Mouse (Mus musculus) spleen, postnatal 4 days (tissue): ENCODE results near the gene Slc46a3.
A peak's percentile ranks its signal among the peaks of the same experiment; 100 is the strongest.

Experiments used
- DNase-seq, 2 experiments: peaks; one replicate each; pipeline ENCODE4 v3.0.0; 2022; ENCODE audit warnings: low spot score in 2 of 2

The Slc46a3 gene

DNA sequence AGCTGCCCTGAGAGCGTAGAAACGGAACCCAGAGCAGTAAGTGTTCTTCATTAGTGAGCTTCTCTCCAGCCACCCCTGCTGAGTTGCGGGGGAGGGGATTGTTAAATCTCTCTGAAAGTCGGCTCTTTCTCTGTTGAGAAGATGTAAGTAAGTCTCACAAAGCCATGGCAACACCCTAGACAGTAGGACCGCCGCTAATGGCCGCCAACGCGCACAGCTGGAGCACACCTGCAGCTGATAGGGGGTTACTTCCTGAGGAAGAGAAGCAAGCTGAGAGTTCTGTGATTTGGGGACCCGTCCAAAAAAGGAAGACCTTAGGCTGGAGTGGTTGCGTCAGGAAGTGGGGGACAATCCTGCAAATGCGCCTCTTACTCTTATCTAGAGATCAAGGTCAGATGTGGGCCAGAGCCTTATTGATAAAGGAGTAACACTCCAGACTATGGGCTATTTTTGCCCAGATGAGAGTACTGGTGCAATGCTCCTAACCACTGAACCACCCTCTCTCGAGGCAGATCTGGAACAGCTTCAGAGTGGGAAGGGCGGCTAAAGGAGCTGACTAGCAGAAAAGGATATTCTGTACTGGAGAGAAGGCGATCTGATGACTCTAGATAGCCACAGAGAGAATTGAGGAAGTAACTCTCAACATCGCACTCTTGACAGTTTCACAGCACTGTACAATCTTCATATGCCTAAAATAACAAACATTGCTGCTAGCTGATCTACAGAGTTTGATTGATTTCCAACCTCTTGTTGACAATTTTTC, 1.0 kb upstream of the Slc46a3 start:
- peak; percentile 42 to 72 for DNase-seq

DNA sequence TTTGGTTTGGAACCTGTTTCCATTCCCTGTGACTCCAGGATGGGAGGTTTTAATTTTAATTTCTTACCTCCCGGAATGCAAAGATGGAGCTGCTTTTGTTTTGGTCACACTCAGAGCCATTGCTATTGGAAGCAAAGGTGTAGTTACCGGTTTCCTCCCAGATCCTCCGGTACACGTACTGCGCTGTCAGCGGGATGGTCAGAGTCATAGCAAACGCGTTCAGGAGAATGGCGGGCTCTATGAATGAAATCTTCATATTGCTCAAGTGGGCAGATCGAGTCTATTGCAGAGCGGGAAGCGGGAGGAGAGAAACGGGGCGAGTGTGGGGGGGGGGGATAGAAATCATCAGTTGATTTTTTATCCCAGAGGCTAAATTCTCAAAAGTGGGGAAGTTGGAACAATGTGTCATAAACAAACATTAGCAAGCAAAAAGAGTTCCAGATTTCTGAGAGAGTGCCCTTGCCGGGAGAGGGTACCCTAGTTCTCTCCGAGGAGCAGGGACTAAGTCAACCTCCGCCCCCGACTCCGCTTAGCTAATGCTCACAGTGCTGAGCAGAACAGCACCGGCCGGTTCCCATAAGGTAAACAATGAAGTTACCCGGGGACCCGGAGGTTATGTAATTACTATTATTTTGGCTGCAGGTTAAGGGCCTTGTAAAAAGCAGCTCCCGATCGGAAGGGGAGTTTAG, 705 bp downstream of the Slc46a3 start:
- DNase-seq = peak; percentile 38 to 74

DNA sequence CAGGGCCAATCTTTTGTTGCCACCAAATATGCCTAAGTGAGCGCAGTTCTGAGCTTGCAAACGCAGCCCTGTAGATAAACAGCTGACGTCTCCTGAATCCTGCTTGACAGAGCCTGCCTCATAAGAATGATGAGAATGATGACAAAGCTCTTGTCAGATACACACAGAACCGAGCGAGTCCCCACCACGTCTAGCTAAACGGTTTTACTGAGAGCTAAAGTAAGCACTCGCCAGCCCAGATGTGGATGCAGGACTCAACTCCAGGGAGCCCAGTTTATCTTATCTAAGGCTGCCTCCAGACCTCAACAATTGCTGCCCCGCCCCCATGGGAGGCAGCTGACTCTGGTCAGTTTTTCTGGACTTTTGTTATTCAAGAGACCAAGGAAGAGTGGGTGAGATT, 1.5 kb downstream of the Slc46a3 start:
- DNase-seq = peak in 1 of 2 experiments; percentile 39

DNA sequence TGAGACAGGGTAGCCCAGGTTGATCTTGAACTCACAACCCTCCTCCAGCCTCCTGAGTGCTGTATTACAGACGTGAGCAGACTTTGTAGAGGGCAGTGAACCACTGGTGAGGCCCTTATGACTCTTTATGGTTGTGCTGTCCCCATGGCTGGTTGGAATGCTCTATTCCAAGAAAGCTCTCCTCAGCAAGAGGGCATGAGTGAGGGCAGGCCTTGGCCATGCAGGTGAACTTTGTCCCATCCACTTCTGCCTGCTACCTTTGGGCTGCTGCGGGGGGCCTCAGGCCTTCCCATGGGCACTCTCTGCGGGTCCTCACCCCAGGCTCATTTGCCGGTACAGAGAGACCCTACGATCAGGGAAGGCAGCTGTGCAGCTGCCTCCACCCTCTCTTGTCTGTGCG, 1.9 kb downstream of the Slc46a3 start:
- DNase-seq = no peak

DNA sequence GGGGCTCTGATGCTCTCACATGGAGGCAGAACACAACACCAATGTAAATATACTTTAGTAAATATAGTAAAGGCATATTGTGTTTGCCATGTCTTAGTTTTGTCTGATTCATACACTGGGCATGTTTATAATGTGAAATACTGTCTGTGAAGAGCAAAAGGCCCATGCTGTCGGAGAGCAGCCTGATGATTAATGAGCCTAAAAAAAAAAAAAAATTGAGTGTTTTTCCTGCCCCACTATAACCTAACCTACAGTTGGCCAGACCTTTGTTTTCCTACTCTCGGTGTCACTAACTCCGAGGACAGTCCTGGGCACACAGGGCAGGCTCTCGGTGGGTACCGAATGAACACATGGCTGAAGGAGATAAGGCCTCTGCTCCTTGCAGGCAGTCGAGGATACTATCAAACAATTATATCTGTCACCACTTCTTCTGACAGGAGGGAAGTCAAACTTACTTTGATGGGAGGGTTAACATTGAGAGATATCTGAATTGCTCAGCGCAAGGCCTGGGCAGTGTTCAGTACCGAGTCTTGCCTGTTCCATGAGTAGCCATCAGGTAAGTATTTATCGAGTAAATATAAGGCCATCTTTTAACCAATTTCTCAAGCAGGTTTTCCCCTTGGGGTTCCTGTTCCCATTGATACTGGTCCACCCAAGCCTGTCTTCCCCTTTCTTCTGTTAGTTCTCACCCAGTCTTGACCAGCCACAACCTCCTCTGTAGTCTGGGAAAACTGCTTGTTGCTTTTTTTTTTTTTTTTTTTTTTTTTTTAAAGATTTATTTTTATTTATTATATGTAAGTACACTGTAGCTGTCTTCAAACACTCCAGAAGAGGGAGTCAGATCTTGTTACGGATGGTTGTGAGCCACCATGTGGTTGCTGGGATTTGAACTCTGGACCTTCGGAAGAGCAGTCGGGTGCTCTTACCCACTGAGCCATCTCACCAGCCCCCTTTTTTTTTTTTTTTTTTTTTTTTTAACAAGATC, 6.0 kb downstream of the Slc46a3 start:
- peak in 1 of 2 experiments; percentile 29 for DNase-seq

DNA sequence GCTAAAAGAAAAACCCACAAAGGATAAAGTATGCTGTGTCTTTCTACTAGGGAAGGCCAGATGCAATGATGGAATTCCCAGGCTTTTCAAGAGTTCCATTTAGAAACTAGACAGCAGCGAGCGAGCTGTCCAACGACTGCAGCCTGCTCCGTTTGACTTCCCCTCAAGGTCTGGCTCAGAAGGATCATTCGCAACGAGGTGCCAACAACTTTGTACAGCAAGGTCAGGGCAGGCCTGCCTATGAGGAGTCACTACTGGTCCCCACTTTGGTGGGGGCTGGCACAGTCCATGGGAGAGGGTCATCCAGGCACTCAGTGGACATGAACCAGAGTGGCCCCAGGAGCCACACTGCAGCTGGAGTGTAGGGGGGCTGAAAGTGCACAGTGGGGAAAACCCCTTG, 11.0 kb downstream of the Slc46a3 start:
- DNase-seq = no peak

DNA sequence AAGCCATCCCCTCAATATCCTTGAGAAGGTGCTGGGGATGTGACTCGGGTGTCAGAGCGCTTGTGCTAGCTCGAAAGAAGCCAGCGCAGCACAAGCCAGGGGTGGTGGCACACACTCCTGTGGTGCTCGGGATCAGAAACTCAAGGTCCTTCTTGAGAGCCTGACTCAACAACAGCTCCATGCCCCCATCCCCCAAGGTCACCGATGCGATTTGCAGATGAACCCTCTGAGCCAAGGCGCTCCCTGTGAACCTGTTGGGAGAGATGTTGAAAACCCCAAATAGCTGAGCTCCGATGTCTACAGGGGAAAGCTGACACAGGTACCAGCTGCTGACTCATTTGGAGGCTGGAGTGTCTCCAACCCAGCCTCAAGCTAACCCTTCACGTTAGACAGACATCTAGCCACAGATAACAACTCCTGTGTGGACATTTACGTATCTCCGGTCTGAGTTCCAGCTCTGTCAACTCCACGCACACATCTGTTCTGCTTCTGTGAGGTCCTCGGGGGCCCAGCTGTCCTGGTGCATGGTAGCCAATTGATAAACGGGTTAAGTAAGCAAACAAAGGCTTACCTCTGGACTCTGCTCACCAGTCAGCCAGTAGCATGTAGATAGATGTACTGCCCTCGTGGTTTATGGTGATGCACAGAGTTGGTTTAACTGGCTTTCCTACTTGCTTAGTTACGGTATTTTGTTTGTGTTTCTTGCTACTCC, 14.5 kb downstream of the Slc46a3 start:
- DNase-seq = no peak

DNA sequence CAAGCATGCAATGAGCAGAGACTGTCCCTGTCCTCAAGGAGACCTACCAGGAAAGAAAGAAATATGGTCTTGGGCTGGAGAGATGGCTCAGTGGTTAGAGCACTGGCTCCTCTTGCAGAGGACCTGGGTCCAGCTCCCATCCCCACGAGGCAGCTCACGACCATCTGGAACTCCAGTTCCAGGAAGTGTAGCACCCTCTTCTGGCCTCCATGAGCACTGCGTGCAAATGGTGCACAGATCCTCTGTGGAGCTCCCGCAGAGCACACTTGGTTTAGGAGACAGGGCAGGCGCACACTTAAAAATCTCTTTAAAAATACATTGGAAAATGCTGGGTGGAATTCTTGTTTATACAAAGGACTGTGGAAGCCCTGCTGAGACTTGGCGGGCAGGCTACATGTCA, 17.1 kb downstream of the Slc46a3 start:
- no peak for DNase-seq

DNA sequence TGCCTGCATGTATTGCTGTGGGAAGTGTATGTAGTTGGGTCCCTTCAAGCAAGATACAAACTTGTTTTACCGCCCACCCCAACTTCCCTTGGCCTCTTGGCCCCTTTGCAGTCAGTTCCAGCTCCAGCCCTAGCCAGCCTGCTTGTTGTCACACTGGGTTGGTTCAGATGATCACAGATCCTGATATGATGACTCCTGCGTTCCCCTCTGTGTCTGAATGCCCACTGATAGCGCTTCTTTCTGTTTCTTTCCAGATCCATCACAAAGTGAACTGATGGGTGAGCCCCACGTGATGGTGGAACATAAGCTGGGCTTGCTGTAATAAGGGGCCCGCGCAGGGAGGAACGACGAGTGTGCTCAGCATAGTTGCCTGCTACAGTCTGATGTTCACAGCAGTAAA, 19.4 kb downstream of the Slc46a3 start:
- no peak for DNase-seq

DNA sequence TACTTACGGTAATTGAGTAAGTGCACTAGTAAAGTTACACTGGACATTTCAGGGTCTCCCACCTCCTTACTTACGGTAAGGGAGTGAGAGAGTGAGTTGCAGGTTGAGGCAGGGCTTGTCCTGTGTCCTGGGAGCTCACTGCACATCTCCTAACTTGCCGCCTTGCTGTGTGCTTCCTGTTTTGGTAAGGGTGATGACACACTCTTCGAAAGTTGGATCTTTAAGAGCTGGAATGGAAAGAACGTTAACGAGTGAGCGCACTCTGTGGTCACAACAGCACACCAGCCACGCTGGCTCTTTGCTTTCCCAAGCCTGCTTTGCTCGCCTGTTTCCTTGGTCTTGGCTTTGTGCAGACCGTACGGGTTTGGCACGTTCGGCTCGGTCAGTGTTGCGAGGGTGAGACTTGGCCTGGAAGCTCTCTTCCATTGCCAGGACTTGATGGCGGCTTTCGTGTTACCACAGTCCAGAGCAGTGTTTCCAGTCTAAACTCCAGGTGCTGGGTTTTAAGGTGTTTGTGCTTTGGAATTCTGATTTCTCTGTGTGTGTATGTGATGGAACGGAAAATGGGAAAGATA, 20.0 kb downstream of the Slc46a3 start:
- DNase-seq = no peak

DNA sequence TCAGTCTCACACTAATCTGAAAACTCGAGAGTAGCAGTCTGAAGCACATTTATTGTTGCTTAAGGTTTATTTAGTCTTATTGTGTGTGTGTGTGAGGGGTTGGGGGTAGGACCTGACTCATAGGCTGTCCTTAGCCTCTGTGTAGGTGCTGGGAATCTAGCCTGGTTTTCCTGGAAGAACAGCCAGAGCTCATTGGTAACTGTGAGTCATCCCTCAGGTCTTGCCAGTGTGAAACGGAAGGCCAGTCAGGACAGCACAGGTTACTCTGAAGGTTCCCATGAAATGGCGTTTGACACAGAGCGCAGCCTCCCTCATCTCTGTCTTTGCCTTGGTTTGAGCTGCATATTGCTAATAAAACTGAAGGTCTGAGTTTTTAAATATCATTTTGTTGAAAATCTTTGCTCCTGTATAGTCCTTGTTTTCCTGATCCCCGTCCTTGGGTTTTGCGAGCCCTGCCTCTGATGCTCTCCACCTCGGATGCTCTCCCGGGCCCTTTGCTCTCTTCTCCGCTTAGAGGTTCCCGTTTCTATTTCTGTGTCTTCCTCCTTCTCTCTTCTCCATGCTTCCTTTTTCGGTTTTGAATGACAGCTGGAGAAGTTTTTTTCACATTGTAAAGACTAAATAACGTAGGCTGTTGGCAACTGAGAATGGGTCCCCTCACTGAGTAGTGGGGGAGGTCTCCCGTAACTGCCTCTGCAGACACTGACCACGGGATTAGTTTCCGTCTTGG, 23.4 kb downstream of the Slc46a3 start:
- no peak for DNase-seq

DNA sequence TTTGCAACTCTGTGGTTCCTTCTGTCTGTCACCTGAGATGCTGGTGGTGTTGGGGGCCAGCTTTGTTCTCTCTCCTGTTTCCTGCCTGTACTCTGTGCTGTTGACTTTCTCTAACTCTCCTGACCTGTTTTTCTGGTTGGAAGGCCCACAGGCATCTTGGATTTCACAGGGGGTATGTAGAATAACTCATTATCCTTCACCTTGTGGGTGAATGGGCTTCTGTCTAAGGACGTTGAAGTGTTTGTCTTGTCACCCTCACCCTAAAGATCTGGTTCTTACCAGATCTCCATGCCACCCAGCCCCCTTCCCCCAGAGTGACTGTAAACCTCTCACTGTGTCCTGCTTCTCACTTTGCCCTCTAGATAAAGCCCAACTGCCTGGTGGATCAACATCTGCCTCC, 24.3 kb downstream of the Slc46a3 start:
- no peak for DNase-seq

DNA sequence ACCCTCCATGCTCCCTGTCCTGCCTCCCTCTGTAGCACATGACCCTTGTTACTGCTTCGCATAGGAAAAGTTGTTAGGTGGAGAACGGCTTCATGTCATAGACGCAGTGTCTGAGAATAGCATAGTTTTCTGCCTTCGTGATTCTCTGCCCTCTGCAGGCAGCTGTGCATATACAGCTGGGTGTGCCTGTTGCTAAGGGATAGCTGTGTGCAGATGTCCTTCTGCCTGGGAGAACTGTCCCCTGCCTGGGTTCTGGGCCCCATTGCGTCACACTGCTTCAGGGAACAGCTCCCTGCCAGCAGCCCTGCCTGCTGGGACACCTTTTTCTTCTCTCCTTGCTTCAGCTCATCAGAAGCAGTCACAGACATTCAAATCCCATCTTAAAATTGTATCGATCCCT, 25.0 kb downstream of the Slc46a3 start:
- DNase-seq = no peak

DNA sequence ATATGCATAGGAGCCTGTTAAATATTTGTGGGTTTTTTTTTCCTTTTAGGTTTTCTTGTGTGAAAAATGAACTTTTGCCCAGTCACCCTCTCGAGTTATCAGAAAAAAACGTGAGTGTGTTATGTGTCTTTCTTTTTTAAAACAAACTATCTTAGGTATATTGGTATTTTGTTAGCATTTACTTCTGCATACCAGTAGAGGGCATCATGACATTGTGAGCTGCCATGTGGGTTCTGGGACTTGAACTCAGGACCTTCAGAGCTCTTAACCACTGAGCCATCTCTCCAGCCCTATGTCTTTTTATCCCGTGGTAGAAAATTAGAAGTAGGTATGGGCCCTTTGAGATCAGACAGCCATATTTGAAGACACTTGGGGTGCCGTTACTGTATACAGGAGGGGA, 25.9 kb downstream of the Slc46a3 start:
- no peak for DNase-seq

DNA sequence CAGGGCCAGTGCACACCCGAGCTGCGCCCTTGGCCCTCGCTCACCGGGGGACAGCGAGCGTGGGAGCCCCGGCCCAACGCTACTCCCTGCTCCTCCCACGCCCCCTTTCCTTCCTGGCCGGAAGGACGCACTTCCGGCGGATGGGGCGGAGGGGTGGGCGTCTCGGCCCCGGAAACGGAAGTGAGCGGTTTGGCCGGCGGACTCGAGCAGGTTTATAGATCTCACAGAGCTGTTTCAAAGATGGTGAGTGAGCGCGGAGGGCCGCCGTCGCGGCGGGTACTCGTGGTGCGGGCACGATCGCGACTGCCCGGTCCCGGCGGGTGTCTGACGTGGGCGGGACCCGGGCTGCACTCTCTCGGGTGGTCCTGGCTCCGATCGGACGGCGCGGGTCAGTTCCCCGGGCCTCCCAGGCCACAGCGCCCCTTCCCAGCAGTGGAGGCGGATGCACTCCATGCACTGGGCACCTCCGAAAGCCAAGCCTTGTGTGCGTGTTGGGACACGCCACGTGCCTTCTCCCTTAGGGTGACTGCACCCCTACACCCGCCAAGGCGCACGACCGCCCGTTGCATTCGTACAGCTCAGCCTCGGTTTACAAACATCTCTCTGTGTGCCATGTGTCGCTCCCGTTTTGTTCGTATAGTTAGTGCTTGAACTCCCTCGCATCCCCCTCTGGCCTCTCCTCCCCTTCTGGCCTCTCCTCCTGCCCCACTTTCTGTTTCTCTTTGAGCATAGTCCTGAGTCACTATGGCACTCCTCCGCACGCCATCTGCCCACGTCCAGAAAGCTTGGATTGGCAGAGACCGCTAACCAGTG, 34.0 kb downstream of the Slc46a3 start, which contains the start of gene Pomp:
Gene Pomp (plus strand): TSS at position 13 of the 813 bp plus-strand sequence.
- peak; percentile 80 to 89 for DNase-seq

DNA sequence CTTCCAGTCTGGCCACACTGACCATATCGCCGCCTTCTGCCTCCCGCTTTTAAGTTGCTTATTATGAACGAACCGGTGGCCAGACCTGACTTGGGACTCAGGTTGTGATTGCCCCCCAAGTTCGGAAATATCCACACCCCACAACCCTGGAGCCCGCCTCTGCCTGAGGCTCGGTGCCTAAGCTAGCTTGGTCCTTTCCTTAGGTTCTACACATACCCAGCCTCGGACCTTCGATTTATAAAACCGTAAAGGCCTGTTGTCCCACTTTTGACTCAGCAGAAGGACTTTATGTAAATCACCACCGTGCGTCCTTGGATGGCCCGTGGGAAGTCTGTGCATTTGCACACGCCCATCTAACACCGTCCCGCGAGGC, 34.6 kb downstream of the Slc46a3 start:
- no peak for DNase-seq

DNA sequence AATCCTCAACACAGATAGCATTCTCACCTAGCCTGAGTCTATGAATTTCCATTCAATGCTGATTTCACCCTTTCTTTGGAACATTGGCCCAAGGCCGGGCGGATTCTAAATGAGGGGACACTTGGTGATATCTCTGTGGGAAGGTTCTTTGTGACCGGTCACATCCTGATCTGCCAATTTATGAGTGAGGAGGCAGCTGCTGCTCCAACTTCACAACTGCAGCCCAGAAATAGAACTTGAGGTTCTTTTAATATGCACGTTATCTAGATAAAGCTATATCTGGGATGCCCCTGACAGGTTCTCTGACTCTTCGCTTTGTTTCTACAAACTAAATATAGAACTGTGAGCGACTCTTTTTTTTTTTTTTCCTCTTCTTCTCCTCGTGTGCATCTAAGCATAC, 44.4 kb downstream of the Slc46a3 start:
- no peak for DNase-seq

DNA sequence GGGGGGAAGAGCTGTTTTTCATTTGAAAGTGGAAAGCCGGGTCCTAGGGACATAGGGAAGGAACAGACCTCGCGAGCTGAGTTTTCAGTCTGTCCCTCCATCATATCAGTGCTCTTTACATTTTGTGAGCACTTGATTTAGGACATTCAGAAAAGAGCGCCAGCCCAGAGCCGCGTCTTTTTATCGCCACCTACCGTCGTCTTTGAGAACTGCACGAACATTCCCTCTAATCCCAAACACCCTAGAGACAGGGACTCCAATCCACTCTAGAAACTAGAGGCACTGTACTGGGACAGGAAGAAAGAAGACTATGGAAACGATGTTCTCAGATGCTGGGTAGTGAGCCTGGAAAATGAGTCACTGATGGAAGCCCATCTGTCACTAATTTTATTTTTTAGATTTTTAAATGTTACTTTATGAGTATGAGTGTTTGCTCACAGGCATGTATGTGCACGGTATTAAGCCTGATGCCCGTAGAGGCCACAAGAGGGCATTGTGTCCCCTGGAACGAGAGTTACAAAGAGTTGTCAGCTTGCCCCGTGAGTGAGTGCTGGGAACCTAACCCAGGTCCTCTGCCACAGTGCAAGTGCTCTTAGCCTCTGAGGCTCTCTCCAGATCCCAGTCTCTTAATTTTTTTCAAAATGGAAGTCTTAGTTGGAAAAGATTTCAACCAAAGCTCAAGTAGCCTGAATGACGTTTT, 46.3 kb downstream of the Slc46a3 start:
- DNase-seq = peak; percentile 29 to 77

DNA sequence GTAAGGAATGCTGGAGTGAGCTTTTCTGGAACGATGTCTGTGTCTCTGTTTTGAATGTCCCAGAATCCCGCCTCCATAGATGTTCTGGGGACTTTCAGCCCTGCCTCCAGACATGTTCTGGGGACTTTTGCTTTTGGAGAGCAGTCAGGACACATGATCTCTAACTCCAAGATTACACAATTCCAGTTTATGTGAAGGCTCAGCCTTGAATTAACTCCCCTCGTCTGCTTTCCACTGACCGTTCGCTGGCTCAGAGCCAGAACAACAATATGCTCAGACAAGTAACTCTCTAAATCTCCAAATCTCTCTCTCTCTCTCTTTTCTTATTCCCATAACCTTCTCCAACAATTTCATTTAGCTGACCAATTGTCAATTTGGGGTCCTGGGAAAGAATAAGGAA, 47.3 kb downstream of the Slc46a3 start:
- DNase-seq = no peak
